Mouse (Mus musculus) cerebellum, postnatal 36 days (tissue): Measurements from ENCODE around the gene Wfdc15b.

Source experiments
- DNase-seq, 2 experiments: peaks; one replicate each; pipeline ENCODE4 v3.0.0; 2021 to 2022; ENCODE audit warnings: mixed read lengths in 2 of 2

Wfdc15b gene

GRCm38 (mm10) chr2:164177831-164178230 lies 43.6 kb downstream of the Wfdc15b start:
- no peak for DNase-seq

- DNase-seq: no peak
These were observed 45.6 kb downstream of the Wfdc15b start for GRCm38 (mm10) chr2:164175850-164176249.

DNA sequence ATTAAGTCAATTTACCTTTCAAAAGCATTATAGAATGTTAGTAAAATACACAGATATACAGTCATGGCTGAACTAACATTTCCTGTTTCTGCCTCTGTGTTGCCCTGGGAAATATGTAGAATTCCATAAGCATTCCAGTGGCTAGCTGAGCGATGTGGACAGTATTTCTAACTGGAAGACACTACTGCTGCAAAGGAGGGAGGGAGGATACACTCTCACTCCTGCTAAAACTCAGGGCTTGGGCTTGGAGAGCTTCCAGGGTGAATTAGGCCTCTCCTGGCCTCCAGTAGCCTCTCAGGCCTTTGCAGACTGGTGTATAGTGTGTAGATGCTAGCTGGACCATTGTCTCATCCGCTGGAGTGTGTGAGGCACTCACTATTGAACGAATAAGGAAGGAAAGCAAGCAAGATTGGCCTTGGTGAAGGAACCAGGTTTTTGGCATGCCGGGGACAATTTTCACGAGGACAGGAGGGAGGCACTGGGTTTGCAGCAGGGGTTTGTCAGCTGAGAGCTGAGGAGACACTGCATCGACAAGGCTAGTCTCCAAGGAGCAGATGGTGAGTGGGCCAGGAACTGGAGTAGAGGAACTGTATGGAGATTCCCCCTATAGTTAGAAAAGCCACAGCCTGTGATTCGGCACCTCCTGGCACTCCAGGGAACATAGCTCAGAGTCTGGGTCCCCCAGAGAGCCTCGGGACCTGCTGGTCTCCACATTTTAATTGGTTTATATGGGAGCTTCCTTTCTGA lies 46.6 kb downstream of the Wfdc15b start:
- DNase-seq: peak; percentile 18 to 22

DNA sequence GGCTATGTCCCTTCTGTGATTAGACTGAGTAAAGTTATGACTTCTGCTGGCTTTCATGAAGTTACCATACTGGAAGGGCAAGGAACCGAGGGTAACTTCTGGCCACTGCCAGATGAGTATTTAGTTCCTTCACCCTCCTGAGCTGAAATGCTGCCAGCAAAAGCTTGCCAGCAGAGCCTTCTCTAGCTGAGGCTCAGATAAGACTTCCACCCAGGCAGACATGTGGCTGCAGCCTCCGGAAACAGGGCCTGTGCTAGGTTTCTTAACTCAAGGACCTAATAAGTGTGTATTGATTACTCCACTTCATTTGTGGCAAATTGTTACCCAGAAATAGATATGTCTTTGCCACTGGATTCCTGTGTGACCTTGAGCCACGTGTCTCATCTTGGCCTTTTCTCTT lies 48.1 kb downstream of the Wfdc15b start:
- DNase-seq: no peak

DNA sequence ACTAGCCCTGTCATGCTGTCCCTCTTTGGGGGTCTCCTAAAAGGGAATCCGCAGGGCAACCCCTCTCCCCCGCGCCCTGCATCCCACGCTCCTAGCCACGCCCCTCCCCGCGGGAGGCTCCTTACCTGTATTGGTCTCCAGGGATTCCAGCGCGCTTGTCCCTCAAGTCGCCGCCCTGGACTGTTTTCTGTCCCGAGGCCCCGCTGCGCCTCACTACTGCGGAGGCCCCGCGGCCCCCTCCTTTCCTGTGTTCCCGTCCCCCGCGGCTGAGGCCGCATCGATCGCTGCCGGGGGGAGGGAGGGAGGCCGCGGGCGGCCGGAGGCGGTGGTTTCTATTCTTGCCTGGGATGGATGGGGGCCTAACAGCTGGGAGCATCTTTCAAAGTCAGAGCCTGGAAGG lies 50.6 kb downstream of the Wfdc15b start, which contains the start of gene Kcns1:
Gene Kcns1 (minus strand): TSS at position 212 of the 400 bp plus-strand sequence.
- DNase-seq: no peak

DNA sequence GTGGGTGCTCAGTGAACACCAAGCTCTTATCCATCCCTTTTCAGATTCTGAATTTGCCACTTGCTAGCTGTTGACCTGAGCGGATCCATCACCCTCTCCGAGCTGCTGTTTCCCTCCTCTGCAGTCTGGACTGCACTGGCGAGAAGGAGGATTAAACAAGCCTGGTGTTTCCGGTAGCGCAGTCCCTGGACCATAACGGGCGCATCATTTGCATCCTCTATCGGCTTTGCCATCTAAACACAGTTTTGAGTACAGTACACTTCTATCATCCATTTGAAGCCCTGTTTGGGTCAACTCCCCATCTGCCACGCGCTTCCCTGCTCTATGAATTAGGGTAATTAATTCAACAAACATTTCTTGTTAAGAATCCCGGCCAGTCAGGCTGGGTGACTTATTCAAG lies 51.1 kb downstream of the Wfdc15b start:
- no peak for DNase-seq

GRCm38 (mm10) chr2:164168571-164168946 lies 52.9 kb downstream of the Wfdc15b start:
- DNase-seq: no peak

DNA sequence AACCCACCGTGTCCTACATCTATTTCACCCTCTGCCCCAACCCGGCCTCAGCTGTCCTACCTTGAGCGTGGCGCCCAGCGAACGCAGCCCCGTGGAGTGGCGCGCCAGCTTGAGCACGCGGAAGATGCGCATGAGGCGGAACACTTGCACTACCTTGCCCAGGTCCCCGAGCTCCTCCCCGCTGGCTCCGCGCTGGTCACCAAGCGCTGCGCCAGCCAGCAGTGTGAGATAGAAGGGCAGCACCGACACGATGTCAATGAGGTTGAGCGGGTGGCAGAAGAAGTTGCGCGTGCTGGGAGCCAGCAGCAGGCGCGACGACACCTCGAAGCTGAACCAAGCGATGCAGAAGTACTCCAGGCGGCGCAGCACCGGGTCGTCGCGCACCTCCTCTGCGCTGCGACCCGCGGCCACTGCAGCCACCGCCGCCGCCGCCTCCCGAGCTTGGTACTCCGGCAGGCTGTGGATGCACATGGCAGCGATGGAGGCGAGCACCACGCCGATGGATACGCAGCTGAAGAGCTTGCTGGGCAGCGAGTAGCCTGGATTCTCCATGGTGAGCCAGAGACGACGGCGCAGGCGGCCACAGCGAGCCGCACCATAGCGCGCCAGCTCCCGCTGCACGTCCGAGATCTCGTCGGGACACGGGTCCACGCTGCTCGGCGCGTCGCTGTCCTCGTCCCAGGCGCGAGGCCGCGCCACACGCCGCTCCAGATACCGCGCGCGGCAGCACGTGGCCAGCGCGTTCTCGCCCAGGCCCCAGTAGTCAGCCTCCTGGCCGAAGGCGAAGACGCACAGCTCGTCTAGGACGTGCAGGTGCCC lies 53.5 kb downstream of the Wfdc15b start:
- DNase-seq: no peak

DNA sequence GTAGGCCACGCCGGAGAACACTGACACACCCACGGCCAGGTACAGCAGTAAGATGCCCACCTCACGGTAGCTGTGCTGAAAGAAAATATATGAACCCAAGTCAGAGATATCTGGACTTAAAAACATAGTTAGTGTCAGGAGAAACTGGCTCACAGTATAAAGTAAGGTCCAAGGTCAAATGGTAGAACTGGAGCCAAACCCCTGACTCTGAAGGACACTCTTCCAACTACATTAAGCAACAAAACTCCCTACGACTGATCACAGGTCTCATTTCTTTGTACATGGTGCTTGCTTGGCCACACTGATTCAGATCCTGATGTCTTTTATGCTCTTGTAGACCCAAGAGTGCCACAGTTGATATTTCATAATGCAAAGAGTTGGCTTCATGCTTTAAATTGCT lies 56.5 kb downstream of the Wfdc15b start:
- DNase-seq: no peak
